Mouse (Mus musculus) small intestine, adult 2 months (tissue): ENCODE data around the gene Smap1.

Experiments used
- CTCF ChIP-seq: fragments of 200-500 bp; IDR thresholded peaks from 2 replicates; pipeline ENCODE4 v1.5.1; 2012; ENCODE audit warnings: low read depth, mild to moderate bottlenecking, control low read depth, inconsistent platforms, low read length, moderate library complexity, mixed read lengths; ENCODE audit not compliant: insufficient replicate concordance, insufficient read length; ENCODE audit errors: extremely low read depth
- POLR2A ChIP-seq: fragments of 200-500 bp; IDR thresholded peaks from 2 replicates; pipeline ENCODE4 v1.6.1; 2012; ENCODE audit warnings: low read depth, mild to moderate bottlenecking, control low read depth, inconsistent platforms, low read length, moderate library complexity

- TF ChIP-seq CTCF, result no peak
- TF ChIP-seq POLR2A, result no peak
Observed at GRCm38 (mm10) chr1:23955539-23955938, 33.4 kb upstream of the Smap1 start.
